Mouse (Mus musculus): ENCODE measurements around the gene Gtf2a2. TPM values are rescaled to one million over a fixed set of nuclear protein-coding genes. Genes with fewer than 3 reads are reported as not detected.

Gene Gtf2a2
- 10 to 100 TPM; 48.8 to 50.7 TPM for total RNA-seq (2021)
- long read RNA-seq, transcript Gtf2a2-202 (5 exons, 893 nt), result major isoform, 6 of 17 reads
- long read RNA-seq, partial matches to known transcripts, result 0 of 17 reads
- long read RNA-seq, other reads (novel, unspliced or antisense), result 6 of 17 reads

- peak; percentile 88 to 93 for DNase-seq (ENCODE audit: low spot score in 2 of 2)
These were observed at the start of gene Gtf2a2 for GRCm38 (mm10) chr9:70012408-70012901. Gene Gtf2a2 (plus strand): TSS chr9:70012550.

DNA sequence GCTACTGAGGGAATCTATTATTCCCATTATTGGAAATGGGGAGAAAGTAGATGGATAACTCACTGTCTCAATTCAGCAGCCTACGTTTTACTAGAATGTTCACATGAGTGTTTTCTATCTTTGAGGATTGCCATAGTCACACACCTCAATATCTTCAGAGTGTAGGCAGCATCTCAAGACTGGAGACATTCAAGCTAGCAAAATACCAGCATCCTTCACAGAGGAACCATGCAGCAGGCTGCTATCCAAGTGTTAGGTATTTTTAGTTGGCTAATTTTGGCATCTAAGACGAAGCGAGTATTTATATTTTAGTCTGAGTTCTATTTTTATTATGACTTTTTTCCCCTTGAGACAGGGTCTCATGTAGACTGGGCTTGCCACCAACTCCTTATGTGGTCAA is 48.0 kb upstream of the Gtf2a2 start:
- no peak for DNase-seq (ENCODE audit: low spot score in 2 of 2)

DNA sequence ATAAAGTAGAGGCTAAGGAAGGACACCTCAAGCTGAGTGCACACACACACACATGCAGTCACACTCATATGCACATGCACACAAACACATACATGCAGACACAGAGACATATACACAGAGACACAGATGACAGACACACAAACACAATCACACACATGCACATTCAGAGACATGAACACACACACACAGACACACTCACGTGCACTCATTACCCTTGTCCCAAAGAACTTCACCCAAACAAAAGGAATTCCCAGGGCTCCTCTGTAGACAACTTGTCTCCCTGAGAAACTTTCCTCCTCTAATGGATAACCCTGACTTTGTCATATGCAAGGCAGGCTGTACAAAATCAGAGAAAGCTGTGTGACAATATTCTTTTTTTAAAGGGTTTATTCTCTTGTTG is 26.8 kb upstream of the Gtf2a2 start:
- DNase-seq (ENCODE audit: low spot score in 2 of 2), result no peak

DNA sequence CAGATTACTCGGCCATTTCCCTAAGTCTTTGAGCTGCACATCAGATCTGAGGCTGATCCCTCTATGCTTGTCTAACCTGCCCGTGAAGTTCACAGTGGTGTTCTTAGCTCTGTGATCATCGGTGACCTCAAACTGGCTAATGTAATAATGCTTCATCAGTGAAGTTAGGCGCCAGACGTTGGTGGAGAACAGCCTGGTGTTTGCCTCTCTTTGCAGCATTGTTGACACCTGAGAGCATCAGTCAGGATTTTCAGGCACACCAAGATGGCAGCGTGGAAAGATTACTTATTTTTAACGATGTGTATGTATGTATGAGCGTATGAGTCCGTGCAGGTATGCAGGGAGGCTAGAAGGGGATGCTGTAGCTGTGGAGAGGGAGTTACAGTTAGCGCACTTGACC is 26.3 kb upstream of the Gtf2a2 start:
- DNase-seq (ENCODE audit: low spot score in 2 of 2), result no peak

DNA sequence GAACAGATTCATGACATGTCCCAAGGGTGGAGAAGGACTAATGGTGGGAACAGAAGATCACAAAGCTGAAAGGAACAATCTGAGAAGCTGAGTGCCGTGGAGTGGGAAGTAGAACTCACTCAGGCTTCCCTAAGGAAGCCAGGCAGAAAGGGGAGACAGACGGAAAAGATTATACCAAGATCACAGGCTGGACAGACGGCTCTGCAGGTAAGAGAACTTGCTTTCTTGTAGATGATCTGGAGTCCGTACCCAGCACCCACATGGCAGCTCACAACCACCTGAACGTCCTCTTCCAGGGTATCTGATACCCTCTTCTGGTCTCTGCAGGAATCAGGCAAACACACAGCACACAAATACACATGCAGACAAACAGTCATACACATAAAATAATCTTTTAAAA is 25.8 kb upstream of the Gtf2a2 start:
- no peak for DNase-seq (ENCODE audit: low spot score in 2 of 2)

- peak; percentile 28 to 78 for DNase-seq (ENCODE audit: low spot score in 2 of 2)
These were observed 24.8 kb upstream of the Gtf2a2 start for GRCm38 (mm10) chr9:69987579-69987978.

GRCm38 (mm10) chr9:69988706-69989302 is 23.5 kb upstream of the Gtf2a2 start:
- DNase-seq (ENCODE audit: low spot score in 2 of 2), result no peak

DNA sequence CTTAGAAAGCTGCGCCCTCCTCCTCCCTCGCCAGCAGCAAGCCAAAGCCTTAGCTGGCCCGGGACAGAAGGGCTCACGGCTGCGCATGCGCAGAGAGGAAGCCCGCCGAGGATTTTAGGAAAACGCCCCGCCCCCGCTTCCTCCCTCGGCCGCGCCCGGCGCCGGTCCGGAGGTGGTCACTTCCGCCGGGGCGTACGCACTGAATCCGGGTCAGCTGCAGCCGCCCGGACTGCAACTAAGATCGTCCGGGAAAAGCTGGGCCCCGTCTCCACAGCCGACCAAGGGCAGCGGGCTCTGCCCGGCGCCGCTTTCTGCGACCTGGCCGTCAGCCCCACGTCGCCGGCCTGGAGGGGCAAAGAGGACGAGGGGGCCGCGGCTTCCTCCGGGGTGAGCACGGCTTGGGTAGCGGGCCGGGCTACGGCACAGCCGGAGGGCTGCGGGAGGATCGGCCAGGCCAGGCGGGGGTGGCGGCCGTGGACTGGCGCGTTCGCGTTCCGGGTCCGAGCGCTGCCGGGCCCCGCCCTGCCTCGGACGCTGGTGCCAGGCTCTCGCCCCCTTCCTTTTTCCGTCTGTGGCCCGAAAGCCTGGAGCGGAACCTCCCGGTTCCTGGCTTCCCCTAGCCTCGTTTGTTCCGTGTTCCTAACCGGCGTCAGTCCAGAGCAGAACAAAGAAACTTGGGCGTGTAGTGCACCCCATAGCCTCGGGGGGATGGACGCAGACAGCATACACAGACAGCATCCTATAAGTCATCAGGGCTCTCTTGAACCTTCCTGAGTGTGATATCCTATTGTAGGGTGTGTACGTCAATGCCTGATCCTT is 22.8 kb upstream of the Gtf2a2 start, which contains the start of gene Bnip2:
Gene Bnip2, plus strand, starts transcription at position 164 of the 819 bp plus-strand sequence.
- peak; percentile 87 to 94 for DNase-seq (ENCODE audit: low spot score in 2 of 2)

GRCm38 (mm10) chr9:69990346-69990745 is 22.0 kb upstream of the Gtf2a2 start:
- no peak for DNase-seq (ENCODE audit: low spot score in 2 of 2)

- DNase-seq (ENCODE audit: low spot score in 2 of 2), result no peak
These were observed 19.5 kb upstream of the Gtf2a2 start for GRCm38 (mm10) chr9:69992841-69993277.

DNA sequence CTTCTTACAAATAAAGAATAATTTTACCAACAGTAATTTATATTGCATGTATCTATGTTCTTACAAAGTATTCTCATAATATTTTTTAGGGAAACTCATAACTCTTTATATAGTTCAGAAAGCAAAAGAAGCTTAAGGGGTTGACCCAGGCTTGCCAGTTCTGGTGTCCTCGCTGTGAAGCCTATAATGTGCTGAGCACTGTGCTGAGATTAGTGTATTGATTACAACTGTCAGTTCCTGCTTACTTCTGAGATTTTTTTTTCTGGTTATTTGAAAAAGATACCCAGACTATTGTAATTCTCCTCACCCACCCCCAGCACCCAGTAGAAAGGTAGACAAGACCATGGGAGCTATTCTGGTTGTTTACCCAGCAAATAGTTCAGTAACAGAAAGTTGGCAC is 18.9 kb upstream of the Gtf2a2 start:
- DNase-seq (ENCODE audit: low spot score in 2 of 2), result no peak

DNA sequence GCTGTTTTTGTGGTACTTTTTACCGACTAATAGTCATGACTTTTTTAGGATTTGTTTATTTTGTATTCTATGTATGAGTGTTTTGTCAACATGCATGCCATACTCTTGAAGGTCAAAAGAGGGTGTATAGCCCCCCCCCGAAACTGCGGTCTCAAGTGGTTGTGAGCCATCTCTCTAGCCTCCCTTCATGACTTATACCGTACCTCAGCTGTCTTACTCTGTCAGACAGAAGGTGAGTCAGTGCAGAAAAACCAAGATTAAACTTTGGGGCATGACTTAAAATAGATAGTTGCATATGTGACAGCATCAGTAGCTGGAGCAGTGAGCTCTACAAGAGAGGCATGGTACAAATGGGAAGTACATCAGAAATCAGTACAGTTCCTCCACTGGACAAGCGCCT is 17.8 kb upstream of the Gtf2a2 start:
- no peak for DNase-seq (ENCODE audit: low spot score in 2 of 2)

DNA sequence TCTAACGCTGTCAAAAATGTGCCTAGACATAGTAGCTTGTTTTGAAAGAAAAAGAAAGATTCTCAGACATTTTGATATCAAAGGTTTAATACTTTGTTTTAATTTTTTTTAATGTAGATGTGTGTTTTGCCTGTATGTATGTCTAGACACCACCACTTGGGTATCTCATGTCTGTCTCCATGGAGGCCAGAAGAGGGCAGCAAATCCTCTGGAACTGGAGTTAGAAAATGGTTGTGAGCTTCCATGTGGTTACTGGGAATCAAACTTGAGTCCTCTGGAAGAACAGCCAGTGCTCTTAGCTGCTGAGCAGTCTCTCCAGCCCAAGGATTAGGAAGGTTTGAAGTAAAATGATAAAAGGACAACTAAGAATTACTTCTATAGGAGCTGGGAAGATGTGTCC is 13.0 kb upstream of the Gtf2a2 start:
- no peak for DNase-seq (ENCODE audit: low spot score in 2 of 2)

DNA sequence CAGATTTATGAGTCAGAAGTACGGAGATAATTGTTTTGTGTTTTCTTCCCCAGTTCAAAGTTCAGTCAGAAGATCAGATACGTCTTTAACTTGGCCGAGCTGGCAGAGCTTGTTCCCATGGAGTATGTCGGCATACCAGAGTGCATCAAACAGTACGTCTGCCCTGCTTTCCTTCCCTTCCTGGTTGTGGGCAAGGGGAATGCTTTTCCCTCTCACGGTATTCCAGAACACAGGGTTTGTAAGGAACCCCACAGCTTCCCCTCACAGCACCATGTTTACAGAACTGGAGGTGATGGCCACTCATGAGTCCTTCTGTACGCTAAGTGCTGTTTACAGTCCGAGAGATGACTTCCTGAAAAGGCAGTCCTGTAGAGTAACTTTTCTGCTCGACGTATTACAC is 8.8 kb upstream of the Gtf2a2 start:
- no peak for DNase-seq (ENCODE audit: low spot score in 2 of 2)

DNA sequence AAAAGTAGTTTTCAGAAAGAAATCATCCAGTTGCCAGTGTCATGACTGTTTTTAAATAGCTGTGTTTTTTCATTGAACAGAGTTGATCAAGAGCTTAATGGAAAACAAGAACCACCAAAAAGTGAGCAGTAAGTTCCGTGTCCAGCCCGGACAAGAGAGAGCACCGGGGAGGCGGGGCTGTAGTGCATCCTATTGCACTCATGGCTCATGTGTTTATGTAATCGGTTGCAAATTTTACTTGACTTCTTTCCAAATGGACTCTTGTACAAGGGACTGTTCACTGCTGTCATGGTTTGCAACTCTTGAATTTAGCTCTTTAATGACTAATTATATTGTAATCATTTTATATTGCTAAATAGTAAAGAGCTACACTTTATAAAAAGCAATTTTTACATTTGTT is 5.4 kb upstream of the Gtf2a2 start:
- DNase-seq (ENCODE audit: low spot score in 2 of 2), result no peak

DNA sequence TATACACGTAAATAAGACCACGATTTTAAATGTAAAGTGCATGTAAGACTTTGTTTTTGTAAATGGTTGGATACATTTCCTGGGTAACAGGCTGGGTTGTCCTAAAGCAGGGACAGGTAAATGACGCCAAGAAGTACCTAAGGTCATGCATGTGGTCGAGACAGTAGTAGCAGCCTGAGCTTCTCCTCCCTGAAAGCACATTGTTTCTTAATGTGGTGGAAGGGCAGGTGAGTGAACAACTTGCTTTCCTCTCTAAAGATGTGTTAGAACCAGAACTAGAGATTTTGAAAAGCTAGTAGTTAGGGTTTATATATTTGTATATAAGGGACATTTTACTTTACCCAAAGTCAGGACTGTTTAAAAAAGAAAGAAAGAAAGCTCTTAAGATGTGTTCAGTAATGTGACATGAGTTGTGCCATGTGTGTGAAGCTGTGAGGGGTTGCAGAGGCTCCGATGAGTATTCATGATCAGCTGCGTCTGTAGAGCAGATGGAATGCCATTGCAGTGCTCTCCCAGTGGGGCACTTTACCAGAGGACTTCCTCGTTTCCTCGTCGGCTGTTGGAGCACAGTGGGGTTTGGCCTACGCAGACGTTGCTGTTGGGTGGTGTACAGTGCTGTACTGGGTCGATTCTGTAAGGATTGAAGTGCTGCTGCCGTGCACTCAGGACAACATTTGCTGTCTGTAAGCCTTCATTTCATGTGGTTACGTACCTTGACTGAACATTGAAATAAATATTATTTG is 4.7 kb upstream of the Gtf2a2 start:
- DNase-seq (ENCODE audit: low spot score in 2 of 2), result peak; percentile 16 to 51

GRCm38 (mm10) chr9:70009754-70010304 is 2.5 kb upstream of the Gtf2a2 start:
- no peak for DNase-seq (ENCODE audit: low spot score in 2 of 2)

DNA sequence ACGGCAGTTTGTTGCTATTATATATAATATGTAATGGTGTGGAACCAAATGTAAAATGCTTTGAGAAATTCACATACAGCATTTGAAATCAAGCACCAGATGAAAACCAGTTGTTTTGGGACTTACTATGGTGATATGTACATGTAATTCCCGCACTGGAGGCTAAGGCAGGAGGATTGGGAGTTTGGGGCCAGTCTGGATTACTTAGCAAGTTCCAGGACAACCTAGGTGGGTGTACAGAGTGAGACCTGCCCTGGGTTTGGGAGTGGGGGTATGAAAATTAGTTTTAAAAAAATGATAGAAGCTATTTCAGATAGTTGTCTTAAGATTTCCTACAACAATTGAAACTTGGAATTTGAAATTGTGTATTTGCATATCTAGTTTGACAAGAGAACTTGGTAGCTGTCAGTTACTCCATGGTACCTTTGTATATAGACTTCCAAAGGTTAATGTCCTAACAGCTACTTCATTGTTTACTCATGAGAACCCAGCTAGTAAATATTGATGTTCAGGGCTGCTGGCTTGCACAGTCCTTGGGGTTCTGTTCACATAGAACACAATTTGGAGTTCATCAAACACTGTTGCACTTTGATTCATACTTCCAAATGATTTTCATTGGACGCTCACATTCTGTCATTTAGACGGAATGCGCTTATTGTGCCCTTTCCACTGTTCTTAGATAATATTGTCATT is 1.4 kb upstream of the Gtf2a2 start:
- no peak for DNase-seq (ENCODE audit: low spot score in 2 of 2)

DNA sequence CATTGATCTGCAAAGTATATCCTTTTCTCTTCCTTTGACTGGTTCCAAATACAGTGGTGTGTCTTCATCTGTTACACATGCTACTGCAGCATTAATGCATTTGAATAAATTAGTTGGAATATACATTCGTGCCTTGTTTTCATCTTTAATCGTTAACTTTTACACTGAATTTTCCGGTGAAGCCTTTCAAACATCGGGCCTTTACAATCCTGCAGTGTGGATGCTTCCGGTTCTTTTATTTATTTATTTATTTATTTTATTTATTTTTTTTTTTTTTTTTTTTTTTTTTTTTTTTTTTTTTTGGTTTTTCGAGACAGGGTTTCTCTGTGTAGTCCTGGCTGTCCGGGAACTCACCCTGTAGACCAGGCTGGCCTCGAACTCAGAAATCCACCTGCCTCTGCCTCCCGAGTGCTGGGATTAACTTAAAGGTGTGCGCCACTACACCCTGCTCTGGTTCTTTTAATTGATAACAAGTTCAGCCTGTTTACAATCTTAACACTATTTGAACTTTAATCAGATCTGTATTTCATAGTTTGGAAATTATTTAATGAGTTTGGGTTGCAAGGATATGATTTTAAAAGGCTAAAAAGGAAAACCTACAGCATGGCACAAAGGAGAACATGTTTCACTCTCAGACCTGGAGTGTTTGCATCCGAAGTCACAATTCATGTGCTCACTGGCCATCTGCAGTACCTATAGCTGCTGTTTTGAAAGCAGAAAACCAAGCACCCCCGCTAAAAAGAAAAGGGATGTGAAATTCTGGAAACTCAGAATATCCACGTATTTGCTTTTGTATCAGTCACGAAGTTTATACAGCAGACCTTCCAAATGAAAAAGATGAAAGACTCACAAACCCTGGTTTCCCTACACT is 578 bp upstream of the Gtf2a2 start:
- DNase-seq (ENCODE audit: low spot score in 2 of 2), result no peak

- DNase-seq (ENCODE audit: low spot score in 2 of 2), result no peak
These were observed 3.3 kb downstream of the Gtf2a2 start for GRCm38 (mm10) chr9:70015632-70016031.
